ENCODE assay signal across 7 mouse cellular contexts in genomic region chrX:169319945-169320667, GRCm38 (mm10). TPM values are rescaled to one million over a fixed set of nuclear protein-coding genes. Genes with fewer than 3 reads are reported as not detected.
DNase-seq lines count a peak whose midpoint lies in the region; ATAC-seq lines count a peak whose summit lies in the region.

Gene Hccs, minus strand, starts transcription at chrX:169320372.

- peak within 1 kb of the TSS; percentile 38 for H3K4me2 ChIP-seq in embryonic facial prominence, embryonic 11.5 days (ENCODE audit: low read depth, low read length)
- H3K4me2 ChIP-seq in midbrain, embryonic 13.5 days (replicated peaks): peak within 1 kb of the TSS; percentile 57

- peak; percentile 100 for ATAC-seq in embryonic facial prominence, embryonic 11.5 days (replicated peaks; ENCODE audit: insufficient number of reproducible peaks, low FRiP score, low TSS enrichment, low read depth)
- ATAC-seq in granulocyte monocyte progenitor cell, adult 5-6 weeks (replicated peaks; ENCODE audit: poor library complexity, severe bottlenecking): peak; percentile 98
- peak; percentile 100 for ATAC-seq in midbrain, embryonic 13.5 days

- no peaks in the 10 kb centered on the region for H3K4me1 ChIP-seq in embryonic facial prominence, embryonic 11.5 days (ENCODE audit: control insufficient read depth, insufficient read depth, low read length)
- H3K4me1 ChIP-seq in limb, embryonic 10.5 days: 0 out of 2 replicates have a peak, but pooled peaks cover 5% of the 10 kb centered on the region
- peaks cover 8% of the 10 kb centered on the region for H3K4me1 ChIP-seq in midbrain, embryonic 13.5 days (replicated peaks)

- 13% methylated on average over 75 of the region's 97 CpGs for WGBS in embryonic facial prominence, embryonic 11.5 days
- WGBS in limb, embryonic 10.5 days: 16% methylated on average over 86 of the region's 97 CpGs
- WGBS in midbrain, embryonic 13.5 days: 31% methylated on average over 94 of the region's 97 CpGs

- no peaks in the 10 kb centered on the region for H3K9me3 ChIP-seq in embryonic facial prominence, embryonic 11.5 days (replicated peaks; ENCODE audit: control insufficient read depth, low read length)
- H3K9me3 ChIP-seq in limb, embryonic 10.5 days (replicated peaks): no peaks in the 10 kb centered on the region
- H3K9me3 ChIP-seq in midbrain, embryonic 13.5 days: no peaks in the 10 kb centered on the region

- H3K36me3 ChIP-seq in embryonic facial prominence, embryonic 11.5 days (replicated peaks; ENCODE audit: control insufficient read depth, insufficient read depth, low read depth, low read length): no peaks in the 10 kb centered on the region
- H3K36me3 ChIP-seq in limb, embryonic 10.5 days: peaks cover 10% of the 10 kb centered on the region; the same call in 1 of the 2 replicates
- peaks cover 3% of the 10 kb centered on the region; the same call in 1 of the 2 replicates for H3K36me3 ChIP-seq in midbrain, embryonic 13.5 days

- H3K27ac ChIP-seq in embryonic facial prominence, embryonic 11.5 days (replicated peaks; ENCODE audit: low read depth, low read length): peak within 1 kb of the TSS; percentile 38; the same call in 1 of the 2 replicates
- H3K27ac ChIP-seq in limb, embryonic 10.5 days: peak within 1 kb of the TSS; percentile 89
- peak within 1 kb of the TSS; percentile 86 for H3K27ac ChIP-seq in midbrain, embryonic 13.5 days

- peak; percentile 94 for DNase-seq in adrenal gland, postnatal 14 days
- peak; percentile 89 for DNase-seq in embryonic facial prominence, embryonic 11.5 days (ENCODE audit: low spot score)
- DNase-seq in kidney, adult 11 months: peak; percentile 94
- DNase-seq in limb, embryonic 10.5 days (ENCODE audit: low spot score): peak; percentile 84
- peak; percentile 81 for DNase-seq in spleen, adult 12 weeks (ENCODE audit: low spot score)

- H3K9ac ChIP-seq in embryonic facial prominence, embryonic 11.5 days (replicated peaks; ENCODE audit: low read length): peak within 1 kb of the TSS; percentile 61
- H3K9ac ChIP-seq in midbrain, embryonic 13.5 days (replicated peaks): peak within 1 kb of the TSS; percentile 78

- H3K27me3 ChIP-seq in embryonic facial prominence, embryonic 11.5 days (ENCODE audit: control insufficient read depth, insufficient read depth, low read length): no peaks in the 10 kb centered on the region
- H3K27me3 ChIP-seq in limb, embryonic 10.5 days (ENCODE audit: low read depth, poor library complexity, severe bottlenecking): peaks cover 78% of the 10 kb centered on the region
- H3K27me3 ChIP-seq in midbrain, embryonic 13.5 days: peaks cover 3% of the 10 kb centered on the region; the same call in 1 of the 2 replicates

- H3K4me3 ChIP-seq in embryonic facial prominence, embryonic 11.5 days (ENCODE audit: low read depth, low read length): peak within 1 kb of the TSS; percentile 45
- peak within 1 kb of the TSS; percentile 63 for H3K4me3 ChIP-seq in limb, embryonic 10.5 days
- H3K4me3 ChIP-seq in midbrain, embryonic 13.5 days (replicated peaks): peak within 1 kb of the TSS; percentile 57

RNA-seq across cellular contexts. Expression of gene Hccs, which starts in this region (rescaled TPM):
- 39.4 and 43.5 TPM in 2 replicates for total RNA-seq in adrenal gland, postnatal 14 days (2021)
- 43.6 and 48.8 TPM in 2 replicates for polyA plus RNA-seq in embryonic facial prominence, embryonic 11.5 days (2014; fragmentation: Nextera tagmentation; extraction: Ambion mirVana)
- 30.7 and 33.7 TPM in 2 replicates for total RNA-seq in granulocyte monocyte progenitor cell, adult 5-6 weeks (2014; fragmentation: Nextera tagmentation)
- 34.1 and 37.2 TPM in 2 replicates for total RNA-seq in granulocyte monocyte progenitor cell, adult 5-6 weeks (2017)
- 36.3 and 39.1 TPM in 2 replicates for polyA plus RNA-seq in limb, embryonic 10.5 days (2016; fragmentation: Nextera tagmentation; extraction: Ambion mirVana)
- polyA plus RNA-seq in midbrain, embryonic 13.5 days (2015; fragmentation: Nextera tagmentation; extraction: Ambion mirVana): 40.7 and 42.1 TPM in 2 replicates

Comparison
In these comparisons a context has a peak if more than half of its experiments do, and no peak if none do; other contexts are left out.
1. Peak in every context shown above with its lines: DNase-seq, ATAC-seq, H3K4me3 ChIP-seq and H3K27ac ChIP-seq.
2. H3K27ac ChIP-seq: peak in every context shown above with its lines; median percentile 89 in limb, embryonic 10.5 days; 86 in midbrain, embryonic 13.5 days; 38 in embryonic facial prominence, embryonic 11.5 days.